Mouse (Mus musculus) B cell, adult 67 days (primary cell): Measurements from ENCODE around the gene Pabpc5. TPM values are rescaled to one million over a fixed set of nuclear protein-coding genes. Genes with fewer than 3 reads are reported as not detected.

ENCODE experiments used
- total RNA-seq, 2 experiments: library from RNA; stranded (reverse); gene quantifications; 4 replicates each; pipeline ENCODE4 v1.2.4; 2023

Pabpc5 gene
- not detected for total RNA-seq

DNA sequence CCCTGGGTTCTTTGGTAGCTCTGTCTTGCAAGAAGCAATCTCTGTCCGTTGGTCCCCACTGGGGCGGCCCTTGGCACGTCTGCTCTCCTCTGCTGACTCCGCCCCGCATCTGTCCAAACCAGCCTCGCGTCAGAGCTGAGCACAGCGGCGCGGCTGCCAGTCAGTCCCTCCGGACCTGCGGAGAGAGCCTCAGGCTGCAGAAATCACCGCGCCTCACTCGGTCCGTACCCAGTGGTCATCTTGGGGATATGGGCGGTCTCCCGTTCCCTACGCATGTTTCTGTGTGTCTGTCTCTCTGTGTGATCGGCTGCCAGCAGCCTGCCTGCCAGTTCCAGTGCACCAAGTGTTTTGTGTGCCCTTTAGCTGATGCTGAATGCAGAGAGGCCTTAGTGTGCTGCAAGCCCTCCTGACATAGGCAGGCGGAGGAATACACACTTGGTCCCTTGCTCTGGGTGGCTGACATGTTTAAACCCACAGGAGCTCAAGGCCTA, at the start of gene Pabpc5:
Gene Pabpc5 (plus strand): TSS at position 116 of the 491 bp plus-strand sequence.

